Mouse (Mus musculus) liver (tissue): ENCODE measurements around the gene Ppm1f.
"Not testable (repeated sequence)": the region's sequence is repeated elsewhere in the genome, so short reads cannot be mapped to it uniquely, and the experiment has no call there.

Source experiments
- DNase-seq: peaks from one replicate; pipeline ENCODE4 v3.0.0-alpha.2; 2020; ENCODE audit warnings: mixed read lengths

Gene Ppm1f

GRCm38 (mm10) chr16:16911641-16912597, 15.7 kb downstream of the Ppm1f start:
- DNase-seq = peak; percentile 71

- no peak for DNase-seq
These were observed 17.2 kb downstream of the Ppm1f start for GRCm38 (mm10) chr16:16913440-16913839.

GRCm38 (mm10) chr16:16918441-16919117, 22.3 kb downstream of the Ppm1f start:
- no peak for DNase-seq

GRCm38 (mm10) chr16:16921021-16921435, 24.8 kb downstream of the Ppm1f start:
- no peak for DNase-seq

- no peak for DNase-seq
These were observed 28.2 kb downstream of the Ppm1f start for GRCm38 (mm10) chr16:16924481-16924880.

- no peak for DNase-seq
These were observed 30.3 kb downstream of the Ppm1f start for GRCm38 (mm10) chr16:16926536-16926935.

GRCm38 (mm10) chr16:16928908-16929307, 32.6 kb downstream of the Ppm1f start:
- DNase-seq = not testable (repeated sequence)

GRCm38 (mm10) chr16:16930326-16930725, 34.1 kb downstream of the Ppm1f start:
- DNase-seq = no peak

- no peak for DNase-seq
These were observed 34.6 kb downstream of the Ppm1f start for GRCm38 (mm10) chr16:16930810-16931296.

GRCm38 (mm10) chr16:16939543-16939942, 43.3 kb downstream of the Ppm1f start:
- DNase-seq = no peak

- DNase-seq = no peak
These were observed 44.8 kb downstream of the Ppm1f start for GRCm38 (mm10) chr16:16941078-16941477.

- DNase-seq = no peak
These were observed 62.3 kb downstream of the Ppm1f start for GRCm38 (mm10) chr16:16958575-16958974.

GRCm38 (mm10) chr16:16959907-16960306, 63.6 kb downstream of the Ppm1f start:
- DNase-seq = no peak

- DNase-seq = peak; percentile 17
These were observed 68.9 kb downstream of the Ppm1f start for GRCm38 (mm10) chr16:16965149-16965548.

- DNase-seq = no peak
These were observed 70.0 kb downstream of the Ppm1f start for GRCm38 (mm10) chr16:16966290-16966689.
